Mouse (Mus musculus): ENCODE measurements around the gene Gm2000.
"Not testable (repeated sequence)": the region's sequence is repeated elsewhere in the genome, so short reads cannot be mapped to it uniquely, and the experiment has no call there.

The Gm2000 gene

GRCm38 (mm10) chr1:156365740-156366139 is at the start of gene Gm2000:
Gene Gm2000, plus strand, starts transcription at chr1:156366040.
- no peak for DNase-seq (ENCODE audit: extremely low spot score, low read depth, low spot score)

GRCm38 (mm10) chr1:156323126-156323525 is 42.7 kb upstream of the Gm2000 start:
- DNase-seq (ENCODE audit: extremely low spot score, low read depth, low spot score), result no peak

- no peak for DNase-seq (ENCODE audit: extremely low spot score, low read depth, low spot score)
These were observed 25.0 kb upstream of the Gm2000 start for GRCm38 (mm10) chr1:156340847-156341246.

GRCm38 (mm10) chr1:156344433-156344832 is 21.4 kb upstream of the Gm2000 start:
- no peak for DNase-seq (ENCODE audit: extremely low spot score, low read depth, low spot score)

GRCm38 (mm10) chr1:156345633-156346032 is 20.2 kb upstream of the Gm2000 start:
- no peak for DNase-seq (ENCODE audit: extremely low spot score, low read depth, low spot score)

GRCm38 (mm10) chr1:156349031-156349430 is 16.8 kb upstream of the Gm2000 start:
- no peak for DNase-seq (ENCODE audit: extremely low spot score, low read depth, low spot score)

- no peak for DNase-seq (ENCODE audit: extremely low spot score, low read depth, low spot score)
These were observed 15.4 kb upstream of the Gm2000 start for GRCm38 (mm10) chr1:156350441-156350840.

- no peak for DNase-seq (ENCODE audit: extremely low spot score, low read depth, low spot score)
These were observed 13.4 kb upstream of the Gm2000 start for GRCm38 (mm10) chr1:156352466-156352865.

- no peak for DNase-seq (ENCODE audit: extremely low spot score, low read depth, low spot score)
These were observed 15.4 kb downstream of the Gm2000 start for GRCm38 (mm10) chr1:156381217-156381616.

GRCm38 (mm10) chr1:156386232-156386631 is 20.4 kb downstream of the Gm2000 start:
- no peak for DNase-seq (ENCODE audit: extremely low spot score, low read depth, low spot score)

- DNase-seq (ENCODE audit: extremely low spot score, low read depth, low spot score), result no peak
These were observed 21.0 kb downstream of the Gm2000 start for GRCm38 (mm10) chr1:156386880-156387279.

- DNase-seq (ENCODE audit: extremely low spot score, low read depth, low spot score), result no peak
These were observed 27.3 kb downstream of the Gm2000 start for GRCm38 (mm10) chr1:156393148-156393547.

GRCm38 (mm10) chr1:156400159-156400558 is 34.3 kb downstream of the Gm2000 start:
- DNase-seq (ENCODE audit: extremely low spot score, low read depth, low spot score), result not testable (repeated sequence)

- no peak for DNase-seq (ENCODE audit: extremely low spot score, low read depth, low spot score)
These were observed 36.7 kb downstream of the Gm2000 start for GRCm38 (mm10) chr1:156402491-156402890.

- no peak for DNase-seq (ENCODE audit: extremely low spot score, low read depth, low spot score)
These were observed 37.4 kb downstream of the Gm2000 start for GRCm38 (mm10) chr1:156403251-156403650.

GRCm38 (mm10) chr1:156408004-156408403 is 42.2 kb downstream of the Gm2000 start:
- no peak for DNase-seq (ENCODE audit: extremely low spot score, low read depth, low spot score)

GRCm38 (mm10) chr1:156408521-156408920 is 42.7 kb downstream of the Gm2000 start:
- no peak for DNase-seq (ENCODE audit: extremely low spot score, low read depth, low spot score)

All from hindlimb bud, embryonic 11.5 days (tissue).